Mouse (Mus musculus) liver, adult 2 months (tissue): ENCODE measurements around the gene S100a3.

ENCODE experiments used
- CTCF ChIP-seq: fragments of 200-500 bp; IDR thresholded peaks from 2 replicates; pipeline ENCODE4 v1.5.1; 2011; ENCODE audit warnings: low read depth, low read length, control low read depth
- POLR2A ChIP-seq: fragments of 200-500 bp; IDR thresholded peaks from 2 replicates; pipeline ENCODE4 v1.6.1; 2011; ENCODE audit warnings: low read length, control low read depth; ENCODE audit not compliant: insufficient read depth; ENCODE audit errors: extremely low read depth

DNA sequence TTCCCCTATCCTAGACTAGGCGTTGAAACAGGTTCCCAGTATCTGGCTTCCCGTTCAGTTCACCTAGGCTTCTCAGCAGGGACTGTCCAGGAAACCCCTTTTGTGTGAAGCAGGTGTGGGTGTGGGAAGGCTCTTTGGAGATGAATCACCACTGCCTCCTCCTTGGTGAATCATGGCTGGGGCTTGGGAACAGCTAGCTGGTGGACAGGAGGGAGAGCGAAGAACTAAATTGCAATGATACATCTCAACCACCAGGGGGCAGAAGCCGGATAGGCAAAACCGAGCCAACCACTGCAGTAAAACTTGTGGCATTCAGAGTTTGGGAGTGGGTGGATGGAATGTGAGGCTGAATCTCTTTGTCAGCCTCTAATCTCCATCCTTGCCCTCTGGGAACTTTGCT is 25.2 kb downstream of the S100a3 start:
- TF ChIP-seq POLR2A = no peak
- peak; percentile 77 for TF ChIP-seq CTCF
